Mouse (Mus musculus) embryonic facial prominence, embryonic 12.5 days (tissue): ENCODE data around the gene 1700028K03Rik. TPM values are rescaled to one million over a fixed set of nuclear protein-coding genes. Genes with fewer than 3 reads are reported as not detected.

Experiments
- ATAC-seq: fragments of 200-750 bp; cut with Nextera tagmentation; 2 replicates; pipeline ENCODE4 v1.8.0; 2017; ENCODE audit not compliant: insufficient number of reproducible peaks, insufficient read depth, low FRiP score, low TSS enrichment
- H3K27ac ChIP-seq: fragments of 300-500 bp; sonication (generic); 2 replicates; pipeline ENCODE4 v1.5.1; 2016; ENCODE audit warnings: mild to moderate bottlenecking
- H3K27me3 ChIP-seq: fragments of 300-500 bp; sonication (generic); 2 replicates; pipeline ENCODE4 v1.6.1; 2016; ENCODE audit warnings: mild to moderate bottlenecking, moderate library complexity
- H3K36me3 ChIP-seq: fragments of 300-500 bp; sonication (generic); 2 replicates; pipeline ENCODE4 v1.6.1; 2016; ENCODE audit warnings: mild to moderate bottlenecking
- H3K4me1 ChIP-seq: fragments of 300-500 bp; sonication (generic); 2 replicates; pipeline ENCODE4 v1.6.1; 2016
- H3K4me2 ChIP-seq: fragments of 300-500 bp; sonication (generic); replicated peaks from 2 replicates; pipeline ENCODE4 v1.6.1; 2016; ENCODE audit warnings: mild to moderate bottlenecking, moderate library complexity
- H3K4me3 ChIP-seq: fragments of 300-500 bp; sonication (generic); 2 replicates; pipeline ENCODE4 v1.5.1; 2016; ENCODE audit warnings: mild to moderate bottlenecking
- H3K9ac ChIP-seq: fragments of 300-500 bp; sonication (generic); 2 replicates; pipeline ENCODE4 v1.6.1; 2016; ENCODE audit warnings: mild to moderate bottlenecking, moderate library complexity
- H3K9me3 ChIP-seq: fragments of 300-500 bp; sonication (generic); 2 replicates; pipeline ENCODE4 v1.6.1; 2016; ENCODE audit warnings: mild to moderate bottlenecking, moderate library complexity
- WGBS: fragments of 180-500 bp; shearing (Covaris S2); methylation state at CpG from one replicate; pipeline ENCODE4 v1.1.7; 2016; 5-methylcytosine and 5-hydroxymethylcytosine counted together
- polyA plus RNA-seq: library from polyadenylated mRNA; unstranded; fragments of >200 nt; fragmentation: Nextera tagmentation; extraction: Ambion mirVana; gene quantifications from 2 replicates; pipeline ENCODE4 v1.2.1, GENCODE M21; 2016

1700028K03Rik gene
- 0.08 and 0.11 TPM in 2 replicates for polyA plus RNA-seq

GRCm38 (mm10) chr5:107534581-107534980 lies at the start of gene 1700028K03Rik:
1700028K03Rik (plus strand) TSS chr5:107534709.
- H3K27me3 ChIP-seq, result no peaks in the 10 kb centered on the region
- no peaks in the 10 kb centered on the region for H3K36me3 ChIP-seq
- no peak for ATAC-seq
- no peak within 1 kb of the TSS for H3K9ac ChIP-seq
- H3K9me3 ChIP-seq, result no peaks in the 10 kb centered on the region
- no peak within 1 kb of the TSS for H3K27ac ChIP-seq
- 64% methylated on average over 15 of the region's 15 CpGs for WGBS
- H3K4me3 ChIP-seq, result no peak within 1 kb of the TSS
- no peaks in the 10 kb centered on the region for H3K4me1 ChIP-seq
- no peak within 1 kb of the TSS for H3K4me2 ChIP-seq

- Histone ChIP-seq H3K9me3 (no peaks in the 10 kb centered on the region), H3K4me2 (no peak overlapping the region), H3K4me1 (no peaks in the 10 kb centered on the region), H3K27ac (no peak overlapping the region), H3K36me3 (peaks cover 6% of the 10 kb centered on the region; the same call in 1 of the 2 replicates), H3K27me3 (no peaks in the 10 kb centered on the region), H3K4me3 (no peak overlapping the region), H3K9ac (no peak overlapping the region)
- WGBS, result 66% methylated on average over 4 of the region's 4 CpGs
- ATAC-seq, result no peak
Observed at GRCm38 (mm10) chr5:107488996-107489395, 45.5 kb upstream of the 1700028K03Rik start.

GRCm38 (mm10) chr5:107491036-107491435 lies 43.5 kb upstream of the 1700028K03Rik start:
- 75% methylated on average over 9 of the region's 9 CpGs for WGBS
- H3K36me3 ChIP-seq, result peaks cover 9% of the 10 kb centered on the region
- no peaks in the 10 kb centered on the region for H3K4me1 ChIP-seq
- ATAC-seq, result no peak
- no peak overlapping the region for H3K4me3 ChIP-seq
- H3K9ac ChIP-seq, result no peak overlapping the region
- H3K9me3 ChIP-seq, result 0 out of 2 replicates have a peak, but pooled peaks cover 3% of the 10 kb centered on the region
- H3K4me2 ChIP-seq, result no peak overlapping the region
- no peaks in the 10 kb centered on the region for H3K27me3 ChIP-seq
- H3K27ac ChIP-seq, result no peak overlapping the region

GRCm38 (mm10) chr5:107492471-107492870 lies 42.0 kb upstream of the 1700028K03Rik start:
- WGBS, result 83% methylated on average over 2 of the region's 2 CpGs

GRCm38 (mm10) chr5:107494759-107495158 lies 39.8 kb upstream of the 1700028K03Rik start:
- no peak overlapping the region for H3K4me2 ChIP-seq
- no peaks in the 10 kb centered on the region for H3K27me3 ChIP-seq
- 94% methylated on average over 5 of the region's 5 CpGs for WGBS
- no peak overlapping the region for H3K9ac ChIP-seq
- ATAC-seq, result no peak
- peaks cover 9% of the 10 kb centered on the region for H3K36me3 ChIP-seq
- 0 out of 2 replicates have a peak, but pooled peaks cover 3% of the 10 kb centered on the region for H3K9me3 ChIP-seq
- peaks cover 8% of the 10 kb centered on the region; the same call in 1 of the 2 replicates for H3K4me1 ChIP-seq
- H3K27ac ChIP-seq, result no peak overlapping the region
- no peak overlapping the region for H3K4me3 ChIP-seq

More at GRCm38 (mm10) chr5:107492471-107492870, 42.0 kb upstream of the 1700028K03Rik start:
- 0 out of 2 replicates have a peak, but pooled peaks cover 3% of the 10 kb centered on the region for H3K9me3 ChIP-seq
- H3K27me3 ChIP-seq, result no peaks in the 10 kb centered on the region
- H3K27ac ChIP-seq, result no peak overlapping the region
- no peak overlapping the region for H3K9ac ChIP-seq
- no peak for ATAC-seq
- H3K4me1 ChIP-seq, result no peaks in the 10 kb centered on the region
- H3K4me3 ChIP-seq, result no peak overlapping the region
- peaks cover 9% of the 10 kb centered on the region for H3K36me3 ChIP-seq
- H3K4me2 ChIP-seq, result no peak overlapping the region

- no peak for ATAC-seq
- WGBS, result 84% methylated on average over 2 of the region's 2 CpGs
Observed at GRCm38 (mm10) chr5:107496047-107496446, 38.5 kb upstream of the 1700028K03Rik start.

GRCm38 (mm10) chr5:107497519-107498501 lies 36.7 kb upstream of the 1700028K03Rik start:
- Histone ChIP-seq H3K27me3 (no peaks in the 10 kb centered on the region), H3K4me3 (no peak overlapping the region), H3K27ac (no peak overlapping the region), H3K9me3 (0 out of 2 replicates have a peak, but pooled peaks cover 3% of the 10 kb centered on the region), H3K4me1 (peaks cover 8% of the 10 kb centered on the region; the same call in 1 of the 2 replicates), H3K9ac (no peak overlapping the region), H3K36me3 (peaks cover 3% of the 10 kb centered on the region; the same call in 1 of the 2 replicates), H3K4me2 (no peak overlapping the region)
- WGBS, result 66% methylated on average over 10 of the region's 10 CpGs
- ATAC-seq, result no peak

More at GRCm38 (mm10) chr5:107496047-107496446, 38.5 kb upstream of the 1700028K03Rik start:
- Histone ChIP-seq H3K4me3 (no peak overlapping the region), H3K4me1 (peaks cover 8% of the 10 kb centered on the region; the same call in 1 of the 2 replicates), H3K9ac (no peak overlapping the region), H3K36me3 (peaks cover 9% of the 10 kb centered on the region), H3K4me2 (no peak overlapping the region), H3K27ac (no peak overlapping the region), H3K27me3 (no peaks in the 10 kb centered on the region), H3K9me3 (0 out of 2 replicates have a peak, but pooled peaks cover 3% of the 10 kb centered on the region)

- no peak for ATAC-seq
Observed at GRCm38 (mm10) chr5:107498806-107499310, 35.7 kb upstream of the 1700028K03Rik start.

GRCm38 (mm10) chr5:107499891-107500535 lies 34.5 kb upstream of the 1700028K03Rik start:
- peaks cover 8% of the 10 kb centered on the region; the same call in 1 of the 2 replicates for H3K4me1 ChIP-seq
- H3K9ac ChIP-seq, result no peak overlapping the region
- no peak overlapping the region for H3K4me3 ChIP-seq
- H3K27me3 ChIP-seq, result no peaks in the 10 kb centered on the region
- no peaks in the 10 kb centered on the region for H3K9me3 ChIP-seq
- H3K4me2 ChIP-seq, result no peak overlapping the region
- H3K36me3 ChIP-seq, result 0 out of 2 replicates have a peak, but pooled peaks cover 2% of the 10 kb centered on the region
- WGBS, result 89% methylated on average over 5 of the region's 5 CpGs
- H3K27ac ChIP-seq, result no peak overlapping the region
- ATAC-seq, result no peak

More at GRCm38 (mm10) chr5:107498806-107499310, 35.7 kb upstream of the 1700028K03Rik start:
- H3K27me3 ChIP-seq, result no peaks in the 10 kb centered on the region
- H3K36me3 ChIP-seq, result peaks cover 3% of the 10 kb centered on the region; the same call in 1 of the 2 replicates
- 35% methylated on average over 5 of the region's 5 CpGs for WGBS
- no peak overlapping the region for H3K27ac ChIP-seq
- H3K9ac ChIP-seq, result no peak overlapping the region
- peaks cover 8% of the 10 kb centered on the region; the same call in 1 of the 2 replicates for H3K4me1 ChIP-seq
- no peak overlapping the region for H3K4me3 ChIP-seq
- no peak overlapping the region for H3K4me2 ChIP-seq
- H3K9me3 ChIP-seq, result 0 out of 2 replicates have a peak, but pooled peaks cover 3% of the 10 kb centered on the region

- H3K4me3 ChIP-seq, result no peak overlapping the region
- H3K27ac ChIP-seq, result no peak overlapping the region
- no peak overlapping the region for H3K4me2 ChIP-seq
- H3K27me3 ChIP-seq, result no peaks in the 10 kb centered on the region
- no peak overlapping the region for H3K9ac ChIP-seq
- H3K4me1 ChIP-seq, result peaks cover 8% of the 10 kb centered on the region; the same call in 1 of the 2 replicates
- 76% methylated on average over 1 of the region's 1 CpGs for WGBS
- 0 out of 2 replicates have a peak, but pooled peaks cover 7% of the 10 kb centered on the region for H3K36me3 ChIP-seq
- no peak for ATAC-seq
- H3K9me3 ChIP-seq, result no peaks in the 10 kb centered on the region
Observed at GRCm38 (mm10) chr5:107500741-107501140, 33.8 kb upstream of the 1700028K03Rik start.

- Histone ChIP-seq H3K4me1 (no peaks in the 10 kb centered on the region), H3K4me3 (no peak within 1 kb of the TSS), H3K27ac (no peak within 1 kb of the TSS), H3K27me3 (no peaks in the 10 kb centered on the region), H3K9me3 (no peaks in the 10 kb centered on the region), H3K4me2 (no peak within 1 kb of the TSS), H3K36me3 (0 out of 2 replicates have a peak, but pooled peaks cover 14% of the 10 kb centered on the region), H3K9ac (no peak within 1 kb of the TSS)
- no peak for ATAC-seq
- WGBS, result 71% methylated on average over 4 of the region's 4 CpGs
Observed at GRCm38 (mm10) chr5:107507321-107507720, 27.2 kb upstream of the 1700028K03Rik start, which contains the start of gene Gm42669. Gm42669 (plus strand) TSS chr5:107507621.
